Mouse (Mus musculus): ENCODE measurements around the gene Snap47.

The Snap47 gene

GRCm38 (mm10) chr11:59451086-59451485 lies at the start of gene Snap47:
Gene Snap47 (minus strand): TSS chr11:59451186.
- no peak for DNase-seq (ENCODE audit: low spot score in 2 of 2)

- DNase-seq (ENCODE audit: low spot score in 2 of 2): no peak
These were observed 46.8 kb upstream of the Snap47 start for GRCm38 (mm10) chr11:59497747-59498146.

GRCm38 (mm10) chr11:59496672-59497310 lies 45.8 kb upstream of the Snap47 start:
- DNase-seq (ENCODE audit: low spot score in 2 of 2): no peak

GRCm38 (mm10) chr11:59486222-59486621 lies 35.2 kb upstream of the Snap47 start:
- no peak for DNase-seq (ENCODE audit: low spot score in 2 of 2)

- DNase-seq (ENCODE audit: low spot score in 2 of 2): no peak
These were observed 34.7 kb upstream of the Snap47 start for GRCm38 (mm10) chr11:59485641-59486040.

GRCm38 (mm10) chr11:59483212-59483611 lies 32.2 kb upstream of the Snap47 start:
- DNase-seq (ENCODE audit: low spot score in 2 of 2): peak in 1 of 2 experiments; percentile 56

- DNase-seq (ENCODE audit: low spot score in 2 of 2): no peak
These were observed 26.3 kb upstream of the Snap47 start for GRCm38 (mm10) chr11:59477240-59477639.

GRCm38 (mm10) chr11:59472326-59472677 lies 21.3 kb upstream of the Snap47 start, which contains the start of gene Zfp867:
Gene Zfp867 (minus strand): TSS chr11:59472474.
- DNase-seq (ENCODE audit: low spot score in 2 of 2): peak; percentile 78 to 90

GRCm38 (mm10) chr11:59471413-59472325 lies 20.7 kb upstream of the Snap47 start:
- DNase-seq (ENCODE audit: low spot score in 2 of 2): no peak

GRCm38 (mm10) chr11:59460459-59460858 lies 9.5 kb upstream of the Snap47 start:
- no peak for DNase-seq (ENCODE audit: low spot score in 2 of 2)

GRCm38 (mm10) chr11:59458973-59459372 lies 8.0 kb upstream of the Snap47 start:
- no peak for DNase-seq (ENCODE audit: low spot score in 2 of 2)

- DNase-seq (ENCODE audit: low spot score in 2 of 2): no peak
These were observed 5.9 kb upstream of the Snap47 start for GRCm38 (mm10) chr11:59456891-59457290.

- no peak for DNase-seq (ENCODE audit: low spot score in 2 of 2)
These were observed 5.4 kb upstream of the Snap47 start for GRCm38 (mm10) chr11:59456346-59456745.

- DNase-seq (ENCODE audit: low spot score in 2 of 2): peak in 1 of 2 experiments; percentile 11
These were observed 685 bp downstream of the Snap47 start for GRCm38 (mm10) chr11:59450230-59450771.

GRCm38 (mm10) chr11:59449741-59450229 lies 1.2 kb downstream of the Snap47 start, which contains the start of gene Jmjd4:
Gene Jmjd4 (plus strand): TSS chr11:59450045.
- peak; percentile 85 to 91 for DNase-seq (ENCODE audit: low spot score in 2 of 2)

GRCm38 (mm10) chr11:59443102-59443501 lies 7.9 kb downstream of the Snap47 start:
- no peak for DNase-seq (ENCODE audit: low spot score in 2 of 2)

GRCm38 (mm10) chr11:59437954-59438353 lies 13.0 kb downstream of the Snap47 start:
- DNase-seq (ENCODE audit: low spot score in 2 of 2): no peak

- no peak for DNase-seq (ENCODE audit: low spot score in 2 of 2)
These were observed 18.7 kb downstream of the Snap47 start for GRCm38 (mm10) chr11:59432261-59432660.

GRCm38 (mm10) chr11:59429959-59430358 lies 21.0 kb downstream of the Snap47 start:
- DNase-seq (ENCODE audit: low spot score in 2 of 2): no peak

- no peak for DNase-seq (ENCODE audit: low spot score in 2 of 2)
These were observed 22.8 kb downstream of the Snap47 start for GRCm38 (mm10) chr11:59428057-59428660.

GRCm38 (mm10) chr11:59425671-59426101 lies 25.3 kb downstream of the Snap47 start:
- no peak for DNase-seq (ENCODE audit: low spot score in 2 of 2)

Measured in cerebellum, postnatal 4 days (tissue).